Mouse (Mus musculus): ENCODE results near the gene Lingo1.

Gene Lingo1

DNA sequence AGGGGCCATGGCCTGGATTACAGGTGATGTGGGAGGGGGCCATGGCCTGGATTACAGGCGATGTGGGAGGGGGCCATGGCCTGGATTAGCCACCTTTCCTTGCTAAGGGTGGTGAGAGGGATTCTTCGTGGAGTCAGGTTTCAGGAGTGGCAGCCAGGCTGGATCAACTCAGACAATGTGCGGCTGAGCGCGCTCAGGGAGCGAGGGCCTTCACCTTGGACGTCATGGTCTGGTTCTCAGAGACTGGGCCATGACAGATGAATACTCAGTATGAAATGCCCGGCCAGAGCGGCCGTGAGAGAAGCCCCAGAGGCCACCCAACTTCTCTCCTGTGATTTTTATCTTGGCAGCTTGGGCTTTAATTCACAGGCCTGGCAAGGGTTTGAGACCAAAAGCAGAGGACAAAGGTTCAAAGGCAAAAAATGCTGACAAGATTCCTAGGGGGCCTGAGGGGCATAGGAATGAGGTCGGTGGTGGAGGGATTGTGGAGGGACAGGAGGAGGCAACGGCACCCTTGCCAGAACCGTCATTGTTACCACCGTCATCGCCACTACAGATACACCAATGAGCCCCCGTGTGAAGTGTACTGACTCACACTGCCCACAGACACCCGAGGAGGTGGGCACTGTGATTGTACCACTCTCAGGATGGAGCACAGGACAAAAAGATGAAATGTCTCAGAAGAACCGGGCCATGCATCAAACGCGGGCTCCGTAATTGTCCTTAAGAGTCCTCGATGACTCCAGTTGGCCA lies 117.2 kb downstream of the Lingo1 start:
- DNase-seq (ENCODE audit: low spot score in 2 of 2), result no peak

GRCm38 (mm10) chr9:56675696-56676095 lies 120.6 kb downstream of the Lingo1 start:
- no peak for DNase-seq (ENCODE audit: low spot score in 2 of 2)

GRCm38 (mm10) chr9:56669605-56670221 lies 126.6 kb downstream of the Lingo1 start:
- no peak for DNase-seq (ENCODE audit: low spot score in 2 of 2)

DNA sequence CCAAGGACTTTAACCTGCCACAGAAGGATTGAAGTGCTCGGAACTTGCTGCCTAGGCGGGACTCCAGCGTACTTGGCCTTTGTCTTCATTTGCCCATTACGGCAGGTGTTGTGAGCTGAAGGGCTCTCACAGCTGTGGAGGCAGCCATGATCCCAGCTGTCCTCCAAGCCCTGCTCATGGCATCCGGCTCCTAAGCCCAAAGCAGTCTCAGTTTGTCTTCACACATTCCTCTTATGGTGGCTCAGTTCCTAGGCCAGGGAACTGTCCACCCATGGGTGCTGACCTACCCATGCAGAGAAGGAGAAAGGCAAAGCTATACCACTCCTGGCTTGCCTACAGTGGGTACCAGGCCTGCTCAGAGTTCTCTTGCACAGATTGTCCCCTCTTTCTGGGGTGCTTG lies 132.1 kb downstream of the Lingo1 start:
- DNase-seq (ENCODE audit: low spot score in 2 of 2), result no peak

GRCm38 (mm10) chr9:56662946-56663345 lies 133.3 kb downstream of the Lingo1 start:
- DNase-seq (ENCODE audit: low spot score in 2 of 2), result no peak

GRCm38 (mm10) chr9:56662405-56662804 lies 133.9 kb downstream of the Lingo1 start:
- DNase-seq (ENCODE audit: low spot score in 2 of 2), result no peak

GRCm38 (mm10) chr9:56661217-56661840 lies 134.9 kb downstream of the Lingo1 start:
- no peak for DNase-seq (ENCODE audit: low spot score in 2 of 2)

GRCm38 (mm10) chr9:56658580-56658979 lies 137.7 kb downstream of the Lingo1 start:
- no peak for DNase-seq (ENCODE audit: low spot score in 2 of 2)

DNA sequence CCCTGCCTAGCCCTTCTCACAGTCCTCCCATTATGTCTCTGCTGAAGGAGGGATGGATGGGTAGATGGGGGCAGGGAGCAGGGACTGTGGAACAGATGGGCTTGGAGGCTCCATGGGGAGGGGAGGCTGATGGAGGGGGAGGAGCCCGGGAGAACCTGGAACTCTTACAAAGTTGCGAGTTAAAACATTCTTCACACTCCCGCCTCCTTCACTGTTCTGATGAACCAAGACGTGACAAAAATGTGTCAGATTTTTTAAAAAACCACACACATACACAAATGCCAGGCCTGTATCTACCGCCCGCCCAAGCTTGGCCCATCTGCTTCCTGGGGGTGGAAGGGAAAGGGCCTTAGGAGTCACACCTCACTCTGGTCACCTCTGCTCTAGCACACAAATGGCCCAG lies 138.3 kb downstream of the Lingo1 start:
- no peak for DNase-seq (ENCODE audit: low spot score in 2 of 2)

- DNase-seq (ENCODE audit: low spot score in 2 of 2), result no peak
Observed at GRCm38 (mm10) chr9:56656766-56657542, 139.3 kb downstream of the Lingo1 start.

DNA sequence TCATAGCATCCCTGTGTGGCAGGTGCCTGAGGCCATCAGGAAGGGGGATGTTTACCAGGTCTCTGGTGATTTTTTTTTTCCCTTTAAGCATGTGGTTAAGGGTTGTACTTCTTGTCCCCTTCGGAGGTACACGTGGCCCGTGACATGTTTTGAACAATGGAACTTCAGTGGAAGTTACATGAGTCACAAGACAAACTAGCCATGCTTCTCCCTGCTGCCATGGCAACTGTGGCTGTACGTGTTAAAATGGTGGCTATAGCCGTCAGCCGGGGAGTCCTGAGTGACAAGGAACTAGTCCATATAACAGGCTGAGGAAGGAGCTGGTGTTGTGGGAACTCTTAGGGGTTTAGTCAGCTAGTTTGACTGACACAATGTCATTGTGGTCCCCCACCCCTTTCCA lies 141.1 kb downstream of the Lingo1 start:
- DNase-seq (ENCODE audit: low spot score in 2 of 2), result no peak

DNA sequence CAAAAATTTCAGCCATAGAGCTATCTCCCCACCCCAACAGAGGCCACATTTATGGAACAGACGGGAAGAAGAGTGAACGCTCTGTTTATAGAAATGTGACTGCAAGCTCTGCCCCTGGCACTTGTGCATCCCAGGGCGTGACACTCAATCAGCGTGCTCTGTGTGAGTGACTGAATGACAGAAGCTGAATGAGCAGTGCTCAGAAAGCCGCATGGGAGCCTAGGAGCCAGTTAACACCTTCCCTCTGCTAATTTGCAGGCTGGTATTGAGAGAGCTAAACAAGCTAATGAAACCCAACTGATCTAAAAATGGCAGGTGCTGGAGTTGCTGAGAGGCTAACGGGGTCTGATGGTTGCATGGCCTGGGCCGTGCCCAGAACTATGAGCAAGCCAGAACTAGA lies 143.7 kb downstream of the Lingo1 start:
- DNase-seq (ENCODE audit: low spot score in 2 of 2), result no peak

GRCm38 (mm10) chr9:56651586-56651985 lies 144.7 kb downstream of the Lingo1 start:
- no peak for DNase-seq (ENCODE audit: low spot score in 2 of 2)

- DNase-seq (ENCODE audit: low spot score in 2 of 2), result no peak
Observed at GRCm38 (mm10) chr9:56646227-56647025, 149.8 kb downstream of the Lingo1 start.

DNA sequence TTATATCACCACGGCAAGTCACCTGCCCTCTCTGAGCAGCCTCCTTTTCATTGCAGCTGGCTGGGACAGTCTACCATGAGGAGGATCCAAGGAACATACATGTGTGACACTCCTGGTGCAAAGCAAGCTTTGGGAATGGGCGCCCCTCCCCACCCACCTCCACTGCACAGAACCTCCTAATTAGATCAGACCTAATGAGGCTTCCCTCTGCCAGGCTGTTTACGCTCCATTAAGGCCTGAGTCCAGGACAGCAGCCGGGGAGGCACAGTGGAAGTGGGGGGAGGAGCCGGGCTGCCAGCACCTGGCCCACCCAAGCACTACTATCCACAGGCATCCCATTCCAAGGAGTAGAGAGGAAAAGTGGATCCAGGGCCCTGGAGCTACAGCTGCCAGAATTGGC lies 152.8 kb downstream of the Lingo1 start:
- DNase-seq (ENCODE audit: low spot score in 2 of 2), result no peak

DNA sequence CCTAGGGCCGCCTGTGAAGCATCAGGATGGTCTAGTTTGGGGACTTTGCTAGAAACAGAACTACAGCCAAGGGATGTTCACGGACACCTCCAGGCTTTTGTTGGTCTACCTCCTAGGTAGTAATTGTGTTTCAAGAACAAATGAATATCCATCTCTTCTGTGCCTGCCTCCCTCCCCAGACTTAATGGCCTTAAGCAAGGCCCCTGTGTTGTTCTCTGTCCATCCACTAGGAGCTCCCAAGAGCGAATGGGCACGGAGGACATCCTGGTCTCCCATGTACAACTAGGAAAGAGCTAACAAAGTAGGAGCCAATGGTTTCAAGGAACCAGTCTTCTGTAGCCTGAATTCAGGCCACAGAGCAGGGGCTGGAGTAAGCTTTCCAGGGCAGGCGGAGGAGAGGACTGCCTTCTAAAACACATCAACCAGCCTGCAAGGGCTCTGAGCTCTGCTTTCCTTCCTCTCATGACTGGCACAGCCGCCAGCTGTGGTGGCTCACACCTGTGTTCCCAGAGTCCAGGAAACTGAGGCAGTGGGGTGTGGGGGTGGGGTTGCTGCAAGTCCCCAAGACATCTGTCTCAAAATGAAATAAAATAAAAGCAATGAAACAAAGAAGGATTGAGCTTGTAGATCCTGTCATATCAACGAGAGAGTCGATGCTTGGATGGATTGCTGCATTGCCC lies 157.9 kb downstream of the Lingo1 start:
- no peak for DNase-seq (ENCODE audit: low spot score in 2 of 2)

GRCm38 (mm10) chr9:56637403-56637857 lies 158.8 kb downstream of the Lingo1 start:
- DNase-seq (ENCODE audit: low spot score in 2 of 2), result no peak

GRCm38 (mm10) chr9:56636766-56637402 lies 159.4 kb downstream of the Lingo1 start:
- no peak for DNase-seq (ENCODE audit: low spot score in 2 of 2)

- peak; percentile 72 to 76 for DNase-seq (ENCODE audit: low spot score in 2 of 2)
Observed at GRCm38 (mm10) chr9:56636214-56636613, 160.1 kb downstream of the Lingo1 start.

DNA sequence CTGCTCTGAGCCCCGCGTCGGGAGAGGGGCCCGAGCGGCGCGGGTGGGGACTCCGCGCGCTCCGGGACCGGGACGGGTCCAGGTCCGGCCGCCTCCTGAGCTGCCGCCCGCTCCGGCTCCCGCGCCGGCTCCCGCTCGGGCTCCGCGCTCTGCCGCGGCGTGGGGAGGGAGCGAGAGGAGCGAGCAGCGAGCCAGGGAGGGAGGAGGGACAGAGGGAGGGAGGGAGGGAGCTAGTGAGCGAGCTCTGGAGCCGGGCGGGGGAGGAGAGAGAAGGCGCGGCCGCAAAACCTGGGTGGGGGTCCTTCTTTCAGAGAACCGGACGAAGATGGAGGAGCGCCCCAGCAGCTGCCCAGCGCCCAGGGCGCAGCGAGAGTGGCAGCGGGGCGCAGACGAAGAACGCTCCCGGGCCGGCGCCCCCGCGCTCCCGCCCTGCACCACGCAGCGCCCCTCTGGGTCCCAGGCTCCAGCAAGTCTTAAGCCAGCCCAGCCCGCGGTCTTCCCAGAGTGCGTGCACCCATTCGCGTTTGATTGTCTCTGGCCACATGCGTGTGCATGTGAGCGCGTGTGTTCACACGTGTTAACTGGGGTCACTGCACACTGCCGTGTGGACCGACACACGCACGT lies 160.7 kb downstream of the Lingo1 start:
- DNase-seq (ENCODE audit: low spot score in 2 of 2), result no peak

Measured in natural killer cell, adult 2 months (primary cell).